Mouse (Mus musculus): ENCODE results near the gene Pes1.
"Not testable (repeated sequence)": the region's sequence is repeated elsewhere in the genome, so short reads cannot be mapped to it uniquely, and the experiment has no call there.

Pes1 gene

GRCm38 (mm10) chr11:4022111-4022510, 58.3 kb downstream of the Pes1 start:
- CTCF ChIA-PET: not testable (repeated sequence)
- POLR2A ChIA-PET: interaction anchor here in 1 of 4 experiments (1.7 kb wide), 1 partner anchor 30 kb away, joined by 3 read pairs; no protein-coding TSS in a partner anchor

GRCm38 (mm10) chr11:4023321-4023720, 59.5 kb downstream of the Pes1 start:
- ChIA-PET CTCF (interaction anchor here in 2 of 4 experiments (0.6 to 1.5 kb wide), 3 partner anchors 30 to 248 kb away, joined by 3 to 6 read pairs (median 5); no protein-coding TSS in a partner anchor), POLR2A (interaction anchor here in 3 of 4 experiments (0.6 to 1.7 kb wide), 7 partner anchors 9 to 1515 kb away, joined by 3 to 6 read pairs (median 4); partner anchors contain the start of gene Sec14l2 (in 1 of the 3))

- POLR2A ChIA-PET: interaction anchor here in 3 of 4 experiments (0.6 to 1.1 kb wide), 6 partner anchors 8 to 132 kb away, joined by 3 to 5 read pairs (median 3); partner anchors contain the start of genes 4921536K21Rik (in 1 of the 3), Dusp18 (in 1 of the 3) and Pes1 (in 1 of the 3)
- CTCF ChIA-PET: interaction anchor here (0.7 to 1.2 kb wide), 8 partner anchors 9 to 1038 kb away, joined by 3 to 5 read pairs (median 3); partner anchors contain the start of genes Gas2l1 (in 1 of the 4) and Rnf215 (in 1 of the 4)
Measured at GRCm38 (mm10) chr11:4027066-4027465, 63.3 kb downstream of the Pes1 start.

GRCm38 (mm10) chr11:4027561-4028334, 64.0 kb downstream of the Pes1 start:
- POLR2A ChIA-PET: interaction anchor here in 1 of 4 experiments (1.1 kb wide), 1 partner anchor 64 kb away, joined by 3 read pairs; the partner anchor contains the start of gene Pes1
- CTCF ChIA-PET: interaction anchor here in 3 of 4 experiments (0.8 to 2.2 kb wide), 7 partner anchors 26 to 1037 kb away, joined by 3 to 6 read pairs (median 3); partner anchors contain the start of genes Gas2l1 (in 1 of the 3) and Rnf215 (in 1 of the 3)

- CTCF ChIA-PET: interaction anchor here (0.6 to 2.2 kb wide), 14 partner anchors 9 to 387 kb away, joined by 3 to 24 read pairs (median 4); partner anchors contain the start of gene Sec14l2 (in 1 of the 4)
- POLR2A ChIA-PET: interaction anchor here in 1 of 4 experiments (1.1 kb wide), 1 partner anchor 30 kb away, joined by 3 read pairs; no protein-coding TSS in a partner anchor
Measured at GRCm38 (mm10) chr11:4029343-4029742, 65.6 kb downstream of the Pes1 start.

Data from embryonic stem cell, embryonic (primary cell).